Mouse (Mus musculus): ENCODE data around the gene Crbn.

The Crbn gene

DNA sequence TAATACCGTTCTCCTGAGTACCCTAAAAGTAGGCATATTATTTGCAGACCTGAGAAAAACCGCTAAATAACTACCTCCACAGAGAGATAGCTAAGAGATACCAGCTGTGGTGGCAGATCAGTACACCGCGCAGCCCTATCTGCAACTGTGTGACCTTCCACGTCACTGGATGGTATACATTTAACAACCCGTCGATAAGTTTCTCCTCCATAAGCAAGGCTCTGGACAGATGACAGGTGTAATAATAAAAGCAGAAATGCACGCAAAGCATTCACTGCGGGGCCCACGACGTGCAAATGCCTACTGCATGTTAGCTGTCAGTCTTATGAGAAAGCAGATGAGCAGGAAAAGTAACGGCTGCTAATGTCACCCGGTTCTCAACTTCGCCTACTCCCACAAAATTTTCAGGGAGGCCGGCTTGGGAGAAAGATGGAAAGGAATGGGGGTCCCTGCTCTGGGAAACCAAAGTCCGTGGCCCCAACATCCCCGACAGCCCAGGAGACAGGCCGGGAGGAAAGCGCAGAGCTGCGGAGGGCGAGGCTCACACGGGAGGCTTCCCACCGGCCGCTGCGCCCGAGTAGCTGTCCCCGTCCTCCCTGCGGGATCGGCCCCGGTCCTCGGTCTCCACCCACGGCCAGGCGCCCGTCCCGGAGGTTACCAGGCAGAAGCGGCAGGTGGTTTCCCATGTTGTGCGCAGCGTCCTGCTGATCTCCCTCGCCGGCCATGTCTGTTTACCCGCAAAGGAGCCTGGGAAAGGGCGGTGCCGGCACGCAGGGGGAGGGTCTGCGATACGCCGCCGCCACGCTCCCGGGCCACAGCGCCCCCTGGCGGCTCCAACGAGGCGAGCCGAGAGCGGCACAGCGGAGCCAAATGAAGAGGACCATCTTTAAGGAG, at the start of gene Crbn:
Gene Crbn, minus strand, starts transcription at position 745 of the 894 bp plus-strand sequence.
- in situ Hi-C loops (cut with MboI, MseI): loop anchor here (10.0 to 25.0 kb wide), 3 partner anchors 1588 to 1988 kb away; partner anchors contain the start of gene Arl8b

- in situ Hi-C loops (cut with MboI, MseI): no loop called here
Observed at GRCm38 (mm10) chr6:106840181-106840580, 40.3 kb upstream of the Crbn start.

DNA sequence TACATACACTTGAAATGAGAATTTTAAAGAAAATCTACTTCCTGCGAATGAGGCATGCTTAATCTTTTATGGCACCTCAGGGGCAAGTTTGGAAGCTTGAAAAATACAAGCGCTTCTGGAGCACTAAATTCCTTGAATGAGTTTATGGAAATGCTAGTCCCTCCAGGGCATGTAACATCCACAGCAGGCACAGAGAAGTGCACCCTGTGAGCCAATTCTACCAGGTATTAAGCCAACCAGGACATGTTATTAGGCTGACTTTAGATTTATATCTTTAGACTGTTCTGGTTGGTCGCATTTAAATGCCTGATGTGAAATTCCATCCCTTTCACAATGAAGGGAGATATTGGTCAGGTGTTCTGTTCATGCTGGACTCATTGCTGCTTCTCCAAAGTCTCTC, 38.2 kb upstream of the Crbn start:
- in situ Hi-C loops (cut with MboI, MseI): no loop called here

GRCm38 (mm10) chr6:106835316-106835715, 35.4 kb upstream of the Crbn start:
- in situ Hi-C loops (cut with MboI, MseI): no loop called here

DNA sequence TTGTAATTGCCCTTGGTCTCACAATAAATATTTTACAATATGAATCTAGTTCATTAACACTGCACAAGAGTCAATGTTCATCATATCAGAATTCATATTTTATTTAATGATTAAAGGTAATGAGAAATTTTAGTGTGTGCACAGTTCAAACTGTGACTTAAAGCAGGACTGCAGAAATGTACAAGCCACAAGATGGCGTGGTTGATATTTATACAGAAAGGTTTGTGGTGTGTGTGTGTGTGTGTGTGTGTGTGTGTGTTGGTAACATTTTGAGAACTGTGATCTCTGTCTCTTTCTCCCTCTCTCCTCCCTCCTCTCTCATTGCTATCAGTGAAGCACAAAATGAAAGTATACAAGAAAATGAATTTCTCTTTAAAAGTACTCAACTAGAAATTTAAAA, 22.5 kb upstream of the Crbn start:
- in situ Hi-C loops (cut with MboI, MseI): no loop called here

GRCm38 (mm10) chr6:106820566-106820965, 20.7 kb upstream of the Crbn start:
- in situ Hi-C loops (cut with MboI, MseI): no loop called here

- in situ Hi-C loops (cut with MboI, MseI): no loop called here
Observed at GRCm38 (mm10) chr6:106819906-106820305, 20.0 kb upstream of the Crbn start.

DNA sequence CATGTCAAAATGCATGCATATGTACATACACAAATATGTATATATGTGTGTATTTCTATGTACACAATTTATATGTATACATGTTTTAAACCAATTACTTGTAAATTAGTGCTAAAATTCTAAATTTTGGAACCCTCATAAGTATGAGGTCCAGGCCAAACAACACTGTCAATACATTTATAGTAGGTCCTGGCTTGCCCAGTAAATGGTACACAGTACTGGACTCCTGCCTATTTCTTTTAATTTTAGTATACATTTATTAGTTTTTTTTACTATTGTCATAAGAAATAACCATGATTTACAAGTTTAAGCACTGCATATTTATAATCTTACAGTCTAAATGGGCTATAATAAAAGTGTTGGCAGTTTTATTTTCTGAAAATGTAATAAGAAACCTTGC, 19.4 kb upstream of the Crbn start:
- in situ Hi-C loops (cut with MboI, MseI): no loop called here

- in situ Hi-C loops (cut with MboI, MseI): no loop called here
Observed at GRCm38 (mm10) chr6:106810686-106811085, 10.8 kb upstream of the Crbn start.

DNA sequence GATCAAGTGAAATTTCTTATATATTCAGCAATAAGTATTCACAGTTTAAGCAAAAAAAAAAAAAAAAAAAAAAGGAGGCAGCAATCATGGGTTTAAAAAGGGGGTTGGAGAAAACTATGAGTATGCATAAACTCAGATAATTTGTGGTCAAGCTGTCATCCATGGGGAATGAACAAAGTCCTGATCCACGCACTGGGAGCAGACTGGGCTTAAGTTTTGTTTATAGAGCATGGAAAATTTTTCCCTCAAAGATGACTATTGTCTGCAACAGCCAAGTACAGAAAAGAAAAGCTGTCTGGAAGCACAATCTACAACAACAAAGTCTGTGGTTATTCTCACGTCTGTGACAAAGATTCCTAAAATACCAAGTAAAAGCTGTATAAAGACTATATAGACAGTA, 9.3 kb upstream of the Crbn start:
- in situ Hi-C loops (cut with MboI, MseI): loop anchor here (5.0 kb wide), 1 partner anchor 147 kb away; no protein-coding TSS in a partner anchor

- in situ Hi-C loops (cut with MboI, MseI): loop anchor here (5.0 kb wide), 1 partner anchor 143 kb away; no protein-coding TSS in a partner anchor
Observed at GRCm38 (mm10) chr6:106804904-106805303, 5.0 kb upstream of the Crbn start.

DNA sequence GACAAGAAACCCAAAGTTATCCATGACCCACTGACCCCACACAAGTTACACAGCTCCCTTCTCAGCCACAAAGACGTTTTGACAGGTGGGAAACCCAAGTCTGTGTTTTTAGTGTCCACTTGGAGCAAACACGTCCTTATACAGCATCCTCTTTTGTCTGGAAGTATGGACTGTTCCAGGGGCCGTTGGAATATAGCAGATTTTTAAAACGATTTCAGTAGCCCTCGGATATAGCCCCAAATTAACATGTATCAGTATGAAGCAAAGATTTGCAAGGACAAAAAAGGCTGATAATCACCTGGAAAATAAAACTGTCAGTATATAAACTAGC, 315 bp upstream of the Crbn start:
- in situ Hi-C loops (cut with MboI, MseI): no loop called here

DNA sequence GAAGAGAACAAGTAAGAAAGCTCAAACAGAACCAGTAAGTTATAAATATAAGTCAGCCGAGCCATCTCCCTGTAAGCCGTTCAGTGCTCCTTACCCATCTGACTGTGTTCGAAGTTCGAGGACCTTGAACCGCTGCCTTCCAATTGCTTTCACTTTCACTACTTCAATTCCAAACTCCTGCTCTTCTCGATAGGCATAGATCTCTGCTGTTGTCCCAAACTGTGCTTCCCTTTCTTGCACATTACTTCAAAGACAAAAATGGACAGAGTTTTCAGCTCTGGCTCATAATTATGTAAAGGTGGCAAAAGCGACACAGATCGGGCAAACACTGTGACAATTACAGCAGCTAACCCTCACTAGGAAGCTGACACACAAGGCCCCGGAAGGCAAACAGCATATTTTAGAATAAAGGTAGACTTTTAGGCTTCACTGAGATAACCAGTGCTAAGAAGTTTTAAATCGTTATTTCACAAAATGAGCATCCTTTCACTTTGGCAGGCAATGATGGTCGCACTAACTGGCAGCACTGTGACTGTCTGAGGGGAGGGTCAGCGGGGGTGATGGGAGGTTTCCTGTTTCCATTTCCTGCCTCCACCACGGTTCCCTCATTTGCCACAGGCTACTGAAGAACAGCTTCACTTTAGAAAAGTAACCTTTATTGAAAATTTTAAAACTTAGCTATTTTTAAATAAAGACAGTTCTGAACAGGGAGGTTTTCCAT, 5.6 kb downstream of the Crbn start:
- in situ Hi-C loops (cut with MboI, MseI): loop anchor here (5.0 to 25.0 kb wide), 4 partner anchors 1268 to 1993 kb away; partner anchors contain the start of gene Arl8b

DNA sequence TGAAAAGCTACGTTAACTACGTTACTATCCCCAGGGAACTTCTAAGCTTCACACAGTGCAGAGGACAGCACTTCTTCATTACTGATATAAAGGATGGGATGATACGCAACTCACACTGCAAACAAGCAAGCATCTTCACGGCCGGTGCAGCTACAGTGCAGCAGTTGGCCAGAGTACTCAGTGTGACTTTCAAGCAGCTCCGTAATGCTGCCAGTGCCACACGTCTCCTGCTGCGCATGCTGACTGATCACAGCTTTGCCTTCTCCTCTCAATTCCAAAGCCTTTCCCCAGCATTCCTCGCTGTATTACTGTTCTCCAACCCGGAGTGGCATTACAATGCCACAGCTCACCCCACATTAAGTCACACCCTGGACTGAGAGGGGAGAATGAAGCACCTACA, 6.3 kb downstream of the Crbn start:
- in situ Hi-C loops (cut with MboI, MseI): loop anchor here (5.0 to 25.0 kb wide), 4 partner anchors 1269 to 1994 kb away; partner anchors contain the start of gene Arl8b

GRCm38 (mm10) chr6:106793088-106793487, 6.8 kb downstream of the Crbn start:
- in situ Hi-C loops (cut with MboI, MseI): loop anchor here (5.0 to 25.0 kb wide), 4 partner anchors 1269 to 1994 kb away; partner anchors contain the start of gene Arl8b

DNA sequence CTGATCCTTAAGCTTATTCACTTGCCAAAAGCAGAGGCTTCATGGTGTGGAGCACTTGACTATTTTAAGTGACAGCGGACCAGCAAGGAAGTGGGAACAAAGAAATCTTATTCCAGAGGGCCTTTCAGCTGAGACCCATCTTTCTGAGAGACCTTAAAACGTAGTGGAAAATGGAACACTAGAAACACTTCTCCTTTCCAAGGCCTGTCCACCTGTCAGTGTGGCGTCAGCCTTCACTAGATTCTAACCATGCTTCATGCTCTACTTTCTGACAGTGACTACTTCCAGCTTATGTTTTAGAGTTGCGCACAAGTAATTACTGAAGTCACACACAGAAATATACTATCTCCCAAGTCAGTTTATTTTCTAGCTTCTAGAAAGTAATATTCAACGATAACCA, 7.4 kb downstream of the Crbn start:
- in situ Hi-C loops (cut with MboI, MseI): loop anchor here (5.0 to 25.0 kb wide), 4 partner anchors 1270 to 1995 kb away; partner anchors contain the start of gene Arl8b

GRCm38 (mm10) chr6:106791429-106791828, 8.4 kb downstream of the Crbn start:
- in situ Hi-C loops (cut with MboI, MseI): loop anchor here (5.0 to 25.0 kb wide), 4 partner anchors 1271 to 1996 kb away; partner anchors contain the start of gene Arl8b

DNA sequence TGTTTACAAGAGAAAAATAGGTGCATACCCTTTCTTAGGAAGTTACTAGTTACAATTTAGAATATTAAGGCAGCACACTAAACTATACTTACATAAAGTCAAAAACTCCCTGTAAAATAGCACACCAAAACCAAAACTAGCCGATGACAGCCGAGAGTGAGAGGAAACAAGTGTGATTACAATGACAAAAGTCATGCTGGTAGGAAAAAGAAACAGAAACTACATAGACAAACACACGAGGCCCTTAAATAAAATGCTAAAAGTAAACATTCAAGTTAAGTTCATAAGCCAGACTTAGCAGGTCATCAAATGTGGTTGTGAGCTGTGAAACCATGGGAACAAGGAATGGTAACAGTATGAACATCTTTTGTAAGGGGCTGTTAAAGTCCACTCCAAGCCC, 12.7 kb downstream of the Crbn start:
- in situ Hi-C loops (cut with MboI, MseI): loop anchor here (25.0 kb wide), 2 partner anchors 1600 to 2000 kb away; partner anchors contain the start of gene Arl8b

DNA sequence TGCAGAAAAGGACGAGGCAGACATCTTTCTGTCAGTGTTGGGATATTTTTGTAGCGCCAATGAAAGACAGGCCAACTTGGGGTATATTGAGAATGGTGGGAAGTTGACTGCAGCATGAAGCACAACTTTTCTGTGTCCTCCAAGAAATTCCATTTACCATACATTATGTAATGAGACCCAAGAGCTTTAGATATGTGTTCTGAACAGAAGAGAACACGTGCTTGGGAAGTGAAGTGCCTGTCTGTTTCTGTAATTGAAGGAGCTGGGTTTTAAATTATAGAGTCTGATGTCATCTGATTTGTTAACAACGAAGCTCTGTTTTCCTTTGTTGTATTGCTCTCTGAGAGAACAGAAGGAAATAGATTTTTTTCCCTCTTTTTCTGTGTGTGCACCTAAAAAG, 29.8 kb downstream of the Crbn start:
- in situ Hi-C loops (cut with MboI, MseI): no loop called here

- in situ Hi-C loops (cut with MboI, MseI): no loop called here
Observed at GRCm38 (mm10) chr6:106769290-106769866, 30.5 kb downstream of the Crbn start.

DNA sequence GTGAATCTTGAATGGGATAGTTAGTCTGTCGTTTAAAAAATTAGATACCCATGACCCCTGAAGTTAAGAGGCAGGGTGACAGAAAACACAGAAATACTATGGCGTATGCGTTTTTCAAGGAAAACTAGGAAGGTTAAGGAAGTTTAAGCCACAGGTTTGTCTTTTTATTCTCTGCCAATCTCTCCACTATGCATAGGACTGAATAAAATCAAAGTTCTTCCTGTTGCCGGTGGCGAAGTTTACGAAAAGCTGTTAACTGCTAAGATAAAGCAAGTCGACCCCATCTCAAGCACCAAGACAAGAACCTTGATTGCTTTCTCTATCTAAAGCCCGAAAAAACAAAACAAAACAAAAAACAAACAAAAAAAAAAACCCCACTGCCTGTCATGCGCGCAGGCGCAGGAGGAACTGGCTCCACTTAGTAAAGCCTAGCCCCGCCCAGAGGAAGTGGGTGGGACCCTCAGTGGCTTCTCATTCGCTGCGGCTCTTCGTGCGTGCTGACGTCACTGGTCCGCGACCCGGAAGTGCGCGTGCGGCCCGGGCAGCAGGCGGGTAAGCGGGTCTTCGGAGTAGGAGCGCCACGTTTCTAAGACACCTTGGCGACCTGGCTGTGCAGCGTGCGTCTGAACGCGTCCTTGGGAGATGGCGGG, 31.1 kb downstream of the Crbn start, which contains the start of gene Trnt1:
Gene Trnt1, plus strand, starts transcription at position 481 of the 650 bp plus-strand sequence.
- in situ Hi-C loops (cut with MboI, MseI): no loop called here

Data from T-helper 1 cell (primary cell).